Mouse (Mus musculus): Measurements from ENCODE around the gene Gm8126. TPM values are rescaled to one million over a fixed set of nuclear protein-coding genes. Genes with fewer than 3 reads are reported as not detected.

Gm8126 gene
- not detected in 2 replicates for polyA plus RNA-seq (2012; ENCODE audit: low replicate concordance)

DNA sequence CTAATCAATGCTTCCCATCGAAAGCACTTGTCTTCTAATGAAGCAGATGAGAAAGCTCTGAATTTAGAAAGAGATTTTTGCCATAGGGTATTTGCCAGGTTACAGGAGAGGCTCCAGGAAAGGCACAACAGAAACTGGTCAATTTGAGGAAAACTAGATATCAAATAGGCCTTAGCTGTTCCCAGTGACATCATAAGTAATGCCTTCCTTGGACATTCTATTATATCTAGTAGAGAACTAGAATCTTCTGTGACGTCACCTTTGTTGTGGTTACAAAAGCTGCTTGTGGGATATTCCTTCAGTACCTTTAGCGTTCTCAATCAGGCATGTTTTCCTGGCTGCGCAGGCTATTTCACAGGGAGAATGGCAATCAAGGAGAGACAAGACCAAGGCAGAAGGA, at the start of gene Gm8126:
TSS of gene Gm8126 (plus strand) at position 301 of the 400 bp plus-strand sequence.

GRCm38 (mm10) chr14:43235204-43235603, 23.2 kb upstream of the Gm8126 start, which contains the start of gene Gm8122:
Gm8122 (minus strand) TSS chr14:43235304.

DNA sequence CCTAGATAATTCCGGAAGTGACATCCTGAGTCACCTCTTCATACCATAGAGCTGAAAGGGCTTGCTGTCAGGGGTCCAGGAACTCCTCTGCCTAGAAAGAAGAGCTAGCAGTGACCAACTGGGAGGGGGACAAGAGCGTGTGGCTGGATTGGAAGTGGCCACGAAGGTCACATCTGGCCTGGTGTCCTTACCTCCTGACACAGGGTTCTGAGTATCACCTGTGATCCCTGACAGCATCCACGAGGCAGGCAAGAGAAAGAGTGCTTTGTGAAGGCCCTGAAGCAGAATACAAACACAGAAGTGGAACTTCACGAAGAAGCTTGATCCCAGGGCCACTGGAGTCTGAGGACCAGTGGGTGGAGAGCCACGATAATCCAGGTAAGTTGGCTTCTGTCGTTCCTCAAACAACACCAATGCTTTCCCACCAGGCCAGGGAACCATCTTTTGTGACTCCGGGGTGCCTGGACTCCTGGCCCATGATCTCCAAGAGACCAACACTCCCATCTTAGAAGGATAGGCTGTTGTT, 16.6 kb downstream of the Gm8126 start, which contains the start of gene Gm9732:
TSS of gene Gm9732 (plus strand) at position 51 of the 526 bp plus-strand sequence.

GRCm38 (mm10) chr14:43293503-43293902, 35.1 kb downstream of the Gm8126 start, which contains the start of gene Gm8127:
Gm8127 (minus strand) TSS chr14:43293832.

Other genes starting within 250 kb of the Gm8126 start
- gene Gm10376, start 243.0 kb upstream of the Gm8126 start, polyA plus RNA-seq (2012; ENCODE audit: low replicate concordance), result not detected in 2 replicates
- gene Gm8094, start 182.0 kb upstream of the Gm8126 start, polyA plus RNA-seq (2012; ENCODE audit: low replicate concordance), result not detected in 2 replicates
- not detected in 2 replicates for gene Gm8104, start 158.0 kb upstream of the Gm8126 start, polyA plus RNA-seq (2012; ENCODE audit: low replicate concordance)
- gene Gm7233, start 78.8 kb upstream of the Gm8126 start, polyA plus RNA-seq (2012; ENCODE audit: low replicate concordance), result not detected in 2 replicates
- gene Gm8122, start 23.3 kb upstream of the Gm8126 start, polyA plus RNA-seq (2012; ENCODE audit: low replicate concordance), result not detected in 2 replicates
- 0.09 TPM in 1 of 2 replicates, not detected in the other for gene Gm9732, start 16.4 kb downstream of the Gm8126 start, polyA plus RNA-seq (2012; ENCODE audit: low replicate concordance)
- gene Gm8127, start 35.2 kb downstream of the Gm8126 start, polyA plus RNA-seq (2012; ENCODE audit: low replicate concordance), result not detected in 2 replicates
- not detected in 2 replicates for gene 1700001F09Rik, start 89.2 kb downstream of the Gm8126 start, polyA plus RNA-seq (2012; ENCODE audit: low replicate concordance)
- not detected in 2 replicates for gene Gm8138, start 157.7 kb downstream of the Gm8126 start, polyA plus RNA-seq (2012; ENCODE audit: low replicate concordance)

All from hematopoietic multipotent progenitor cell, adult 10-12 weeks (in vitro differentiated cells).